In genomic region chr6:55009391-55010230, GRCm38 (mm10) we compare ENCODE assay signal across 9 mouse cellular contexts. TPM values are rescaled to one million over a fixed set of nuclear protein-coding genes. Genes with fewer than 3 reads are reported as not detected.
DNase-seq lines count a peak whose midpoint lies in the region; ATAC-seq lines count a peak whose summit lies in the region.
"Had no signal": no experiment of that assay in that cellular context is flagged by ENCODE, and none has a peak within 500 bp of the region (broad histone marks: within the 10 kb centered on the region; RNA-seq: fewer than 3 reads in every experiment).

No protein-coding gene starts in this region.

- peak; percentile 10 to 18 for DNase-seq in left cerebral cortex, adult 8-10 months (ENCODE audit: low spot score in 2 of 2)
- no peak for DNase-seq in left cerebral cortex, adult 11 months (ENCODE audit: low spot score)
- DNase-seq in forebrain, embryonic 10.5 days (ENCODE audit: extremely low spot score, low spot score): peak; percentile 29
- peak; percentile 20 to 25 for DNase-seq in layer of hippocampus, postnatal 10 days (ENCODE audit: low spot score in 2 of 2)
- DNase-seq in retina, postnatal 1 day: peak; percentile 53
- no peak for DNase-seq in thymus, postnatal 36 days
- no peak for DNase-seq in spleen, postnatal 36 days (ENCODE audit: low spot score in 2 of 2)

- no peaks in the 10 kb centered on the region for H3K36me3 ChIP-seq in forebrain, embryonic 10.5 days (replicated peaks)

- peak overlapping the region; percentile 52; the same call in 1 of the 2 replicates for H3K27ac ChIP-seq in forebrain, embryonic 10.5 days
- H3K27ac ChIP-seq: macrophage had no signal

- H3K9me3 ChIP-seq in forebrain, embryonic 10.5 days: peaks cover 13% of the 10 kb centered on the region; the same call in 1 of the 2 replicates

- peaks cover 15% of the 10 kb centered on the region for H3K4me1 ChIP-seq in forebrain, embryonic 10.5 days

- peaks cover 77% of the 10 kb centered on the region for H3K27me3 ChIP-seq in forebrain, embryonic 10.5 days (ENCODE audit: poor library complexity, severe bottlenecking)

- ATAC-seq in megakaryocyte progenitor cell, adult 5-6 weeks (replicated peaks; ENCODE audit: poor library complexity): no peak

- 17% methylated on average over 16 of the region's 16 CpGs for whole genome bisulfite sequencing in forebrain, embryonic 10.5 days

- peak overlapping the region; percentile 12 for H3K4me3 ChIP-seq in forebrain, embryonic 10.5 days

RNA-seq across cellular contexts. Expression of gene Ggct, which starts 16.9 kb away (rescaled TPM):
- 10 to 100 TPM; 21.8 to 29.0 (median 23.8) TPM for total RNA-seq in left cerebral cortex, adult 8-10 months (2022)
- 8.9 and 10.5 TPM in 2 replicates for polyA plus RNA-seq in forebrain, embryonic 10.5 days (2016; fragmentation: Nextera tagmentation; extraction: Ambion mirVana)
- 10 to 100 TPM; 37.8 to 39.9 TPM for total RNA-seq in layer of hippocampus, postnatal 10 days (2021)
- total RNA-seq in megakaryocyte progenitor cell, adult 5-6 weeks (2015): 12.5 and 13.5 TPM in 2 replicates
- 25.1 and 31.1 TPM in 2 replicates for total RNA-seq in megakaryocyte progenitor cell, adult 5-6 weeks (2017)

RNA-seq across cellular contexts. Expression of gene Gars, which starts 28.2 kb away (rescaled TPM):
- 100 to 1,000 TPM; 138 to 142 (median 140) TPM for total RNA-seq in left cerebral cortex, adult 8-10 months (2022)
- 231 and 234 TPM in 2 replicates for polyA plus RNA-seq in forebrain, embryonic 10.5 days (2016; fragmentation: Nextera tagmentation; extraction: Ambion mirVana)
- total RNA-seq in layer of hippocampus, postnatal 10 days (2021): 100 to 1,000 TPM; 165 to 171 TPM
- 56.7 and 57.1 TPM in 2 replicates for total RNA-seq in megakaryocyte progenitor cell, adult 5-6 weeks (2015)
- total RNA-seq in megakaryocyte progenitor cell, adult 5-6 weeks (2017): 118 and 130 TPM in 2 replicates

RNA-seq across cellular contexts. Expression of gene Nod1, which starts 37.2 kb away (rescaled TPM):
- total RNA-seq in left cerebral cortex, adult 8-10 months (2022): 1 to 10 TPM; 4.0 to 6.1 (median 4.3) TPM
- polyA plus RNA-seq in forebrain, embryonic 10.5 days (2016; fragmentation: Nextera tagmentation; extraction: Ambion mirVana): 1.1 and 1.2 TPM in 2 replicates
- 1 to 10 TPM; 3.1 to 4.1 TPM for total RNA-seq in layer of hippocampus, postnatal 10 days (2021)
- 6.2 TPM in 2 replicates for total RNA-seq in megakaryocyte progenitor cell, adult 5-6 weeks (2015)
- total RNA-seq in megakaryocyte progenitor cell, adult 5-6 weeks (2017): 4.6 and 5.2 TPM in 2 replicates

Comparison
In these comparisons a context has a peak if more than half of its experiments do, and no peak if none do; other contexts are left out.
1. DNase-seq: peak in left cerebral cortex, adult 8-10 months (2 of 2), forebrain, embryonic 10.5 days (single experiment), layer of hippocampus, postnatal 10 days (2 of 2) and retina, postnatal 1 day (single experiment); none in left cerebral cortex, adult 11 months (single experiment), thymus, postnatal 36 days (0 of 2) and spleen, postnatal 36 days (0 of 2).